ENCODE assay signal across 11 mouse cellular contexts in the genomic region with DNA sequence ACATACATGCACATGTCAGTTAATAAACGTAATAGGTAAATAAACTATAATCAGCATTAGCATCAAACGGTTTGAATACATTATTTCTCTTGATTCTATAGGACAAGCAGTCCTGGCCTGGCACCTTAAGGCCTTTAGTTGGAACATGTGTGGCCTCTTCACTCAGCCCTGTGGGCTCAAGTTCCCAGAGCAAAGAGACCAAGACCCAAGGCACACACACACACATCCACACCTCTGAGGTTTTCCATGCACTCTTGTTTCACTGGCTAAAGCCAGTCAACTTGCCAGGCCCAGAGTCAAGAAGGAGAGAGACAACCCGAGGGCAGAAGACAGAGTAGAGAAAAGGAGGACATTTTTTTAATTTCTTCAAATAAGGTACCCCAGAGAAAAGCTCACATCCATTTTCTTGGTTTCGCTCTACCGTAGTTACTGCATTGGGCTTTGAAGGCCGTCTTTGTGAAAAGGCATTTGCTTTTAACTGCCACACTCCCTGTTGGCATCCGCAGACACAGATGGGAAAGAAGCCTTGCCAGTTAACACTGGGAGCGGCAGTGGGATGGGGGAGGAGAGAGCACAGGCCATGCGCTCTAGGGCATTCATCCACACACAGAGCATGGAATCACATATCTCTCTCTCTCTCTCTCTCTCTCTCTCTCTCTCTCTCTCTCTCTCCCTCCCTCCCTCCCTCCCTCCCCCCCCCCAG. TPM values are rescaled to one million over a fixed set of nuclear protein-coding genes. Genes with fewer than 3 reads are reported as not detected.
A peak's percentile ranks its signal among the peaks of the same experiment; 100 is the strongest.
DNase-seq lines count a peak whose midpoint lies in the region; ATAC-seq lines count a peak whose summit lies in the region.
"Had no signal": no experiment of that assay in that cellular context is flagged by ENCODE, and none has a peak within 500 bp of the region (broad histone marks: within the 10 kb centered on the region; RNA-seq: fewer than 3 reads in every experiment).

No protein-coding gene starts in this region.

- H3K9me3 ChIP-seq in kidney, embryonic 14.5 days (ENCODE audit: control insufficient read depth, low read length) = no peaks in the 10 kb centered on the region
- H3K9me3 ChIP-seq in hindbrain, embryonic 16.5 days (ENCODE audit: control insufficient read depth, low read length) = no peaks in the 10 kb centered on the region

- no peak overlapping the region for H3K27ac ChIP-seq in kidney, embryonic 14.5 days (ENCODE audit: low read depth, low read length)
- peak overlapping the region; percentile 69 for H3K27ac ChIP-seq in hindbrain, embryonic 16.5 days (ENCODE audit: low read depth, low read length)

- H3K4me3 ChIP-seq in kidney, embryonic 14.5 days (ENCODE audit: low read length) = no peak overlapping the region
- no peak overlapping the region for H3K4me3 ChIP-seq in hindbrain, embryonic 16.5 days (ENCODE audit: low read length)

- H3K36me3 ChIP-seq in kidney, embryonic 14.5 days (ENCODE audit: control insufficient read depth, insufficient read depth, low read length) = no peaks in the 10 kb centered on the region
- no peaks in the 10 kb centered on the region for H3K36me3 ChIP-seq in hindbrain, embryonic 16.5 days (ENCODE audit: control insufficient read depth, insufficient read depth, low read length)

- H3K4me2 ChIP-seq in kidney, embryonic 14.5 days (replicated peaks; ENCODE audit: low read depth, low read length) = no peak overlapping the region
- H3K4me2 ChIP-seq in hindbrain, embryonic 16.5 days (ENCODE audit: low read length) = no peak overlapping the region

- no peaks in the 10 kb centered on the region for H3K27me3 ChIP-seq in kidney, embryonic 14.5 days (ENCODE audit: control insufficient read depth, insufficient read depth, low read length)
- H3K27me3 ChIP-seq in hindbrain, embryonic 16.5 days (replicated peaks; ENCODE audit: control insufficient read depth, insufficient read depth, low read length) = no peaks in the 10 kb centered on the region

- 69% methylated on average over 9 of the region's 9 CpGs for WGBS in kidney, embryonic 14.5 days
- 43% methylated on average over 9 of the region's 9 CpGs for WGBS in hindbrain, embryonic 16.5 days

- H3K9ac ChIP-seq in kidney, embryonic 14.5 days (ENCODE audit: low read depth, low read length) = no peak overlapping the region
- H3K9ac ChIP-seq in hindbrain, embryonic 16.5 days (ENCODE audit: low read depth, low read length) = no peak overlapping the region

- DNase-seq in kidney, postnatal 25 days = no peak
- DNase-seq in Muller cell, postnatal 12 days (ENCODE audit: inconsistent ontology term) = peak; percentile 76
- DNase-seq in cerebellum, adult 9-10 months = peak; percentile 87
- DNase-seq in c-Kit-positive CD71-positive TER-119-positive erythroid progenitor cells, embryonic 14.5 days (ENCODE audit: low spot score) = no peak
- DNase-seq in urinary bladder, adult 2 months (ENCODE audit: low spot score) = no peak
- DNase-seq: adrenal gland, postnatal 10 days; kidney, adult 9 months; lung, postnatal 14 days had no signal

- no peaks in the 10 kb centered on the region for H3K4me1 ChIP-seq in kidney, embryonic 14.5 days (ENCODE audit: control insufficient read depth, insufficient read depth, low read length)
- peaks cover 4% of the 10 kb centered on the region; the same call in 1 of the 2 replicates for H3K4me1 ChIP-seq in hindbrain, embryonic 16.5 days (ENCODE audit: control insufficient read depth, insufficient read depth, low read depth, low read length)

- 0 out of 2 replicates have a peak, but pooled peaks have one; percentile 54 for ATAC-seq in kidney, embryonic 14.5 days (ENCODE audit: low FRiP score, low TSS enrichment)
- ATAC-seq in hindbrain, embryonic 16.5 days = peak; percentile 91
- no peak for ATAC-seq in monocyte, adult 5-6 weeks (replicated peaks; ENCODE audit: insufficient number of reproducible peaks, low FRiP score, low TSS enrichment, poor library complexity, severe bottlenecking)

RNA-seq across cellular contexts. Expression of a gene that starts 22.2 kb away (rescaled TPM):
- 7.8 and 8.9 TPM in 2 replicates for polyA plus RNA-seq in kidney, embryonic 14.5 days (2014; fragmentation: Nextera tagmentation; extraction: Ambion mirVana)
- polyA plus RNA-seq in hindbrain, embryonic 16.5 days (2015; fragmentation: Nextera tagmentation; extraction: Ambion mirVana) = 8.4 and 9.8 TPM in 2 replicates
- polyA plus RNA-seq in urinary bladder, adult 2 months (2012; rRNA removed) = 4.9 and 5.0 TPM in 2 replicates
- total RNA-seq in monocyte, adult 5-6 weeks (2017) = 92.8 to 110 TPM (median 97.0 TPM) in 3 replicates

Comparison
In these comparisons a context has a peak if more than half of its experiments do, and no peak if none do; other contexts are left out.
1. DNase-seq: peak in Muller cell, postnatal 12 days (single experiment) and cerebellum, adult 9-10 months (single experiment); none in kidney, postnatal 25 days (0 of 2), c-Kit-positive CD71-positive TER-119-positive erythroid progenitor cells, embryonic 14.5 days (single experiment) and urinary bladder, adult 2 months (single experiment).